Mouse (Mus musculus) left cerebral cortex, adult 18-20 months (tissue): ENCODE measurements at regions not wholly inside any gene's neighbourhood (a gene's known extent, or its start where the extent isn't known, plus 50 kb on each side); places are given as distances from the start of the nearest gene placed in this dataset.
A peak's percentile ranks its signal among the peaks of the same experiment; 100 is the strongest.

ENCODE experiments used
- DNase-seq, 2 experiments: peaks; one replicate each; pipeline ENCODE4 v3.0.0; 2021 to 2022; ENCODE audit warnings: low spot score in 2 of 2, mixed read lengths in 1 of 2

GRCm38 (mm10) chr5:119138293-119138692, 532.2 kb upstream of the Tbx3 start:
- no peak for DNase-seq

- no peak for DNase-seq
Observed at GRCm38 (mm10) chr5:119139336-119139735, 531.1 kb upstream of the Tbx3 start.

- no peak for DNase-seq
Observed at GRCm38 (mm10) chr5:119139816-119140215, 530.7 kb upstream of the Tbx3 start.

- DNase-seq = no peak
Observed at GRCm38 (mm10) chr5:119143411-119143810, 527.1 kb upstream of the Tbx3 start.

- DNase-seq = no peak
Observed at GRCm38 (mm10) chr5:119149389-119150185, 520.9 kb upstream of the Tbx3 start.

- no peak for DNase-seq
Observed at GRCm38 (mm10) chr5:119153086-119153485, 517.4 kb upstream of the Tbx3 start.

- no peak for DNase-seq
Observed at GRCm38 (mm10) chr5:119156638-119157037, 513.8 kb upstream of the Tbx3 start.

- no peak for DNase-seq
Observed at GRCm38 (mm10) chr5:119158171-119158570, 512.3 kb upstream of the Tbx3 start.

- no peak for DNase-seq
Observed at GRCm38 (mm10) chr5:119162132-119162675, 508.3 kb upstream of the Tbx3 start.

- peak; percentile 87 to 90 for DNase-seq
Observed at GRCm38 (mm10) chr5:119167718-119168117, 502.8 kb upstream of the Tbx3 start.

GRCm38 (mm10) chr5:119169274-119169673, 501.2 kb upstream of the Tbx3 start:
- DNase-seq = no peak

GRCm38 (mm10) chr5:119171626-119172025, 498.8 kb upstream of the Tbx3 start:
- DNase-seq = no peak

- no peak for DNase-seq
Observed at GRCm38 (mm10) chr5:119178805-119179204, 491.7 kb upstream of the Tbx3 start.

- DNase-seq = no peak
Observed at GRCm38 (mm10) chr5:119183545-119184047, 486.9 kb upstream of the Tbx3 start.

GRCm38 (mm10) chr5:119186611-119187010, 483.9 kb upstream of the Tbx3 start:
- DNase-seq = no peak

GRCm38 (mm10) chr5:119188476-119188875, 482.0 kb upstream of the Tbx3 start:
- no peak for DNase-seq

- no peak for DNase-seq
Observed at GRCm38 (mm10) chr5:119193699-119194681, 476.5 kb upstream of the Tbx3 start.

- no peak for DNase-seq
Observed at GRCm38 (mm10) chr5:119199906-119200305, 470.6 kb upstream of the Tbx3 start.

GRCm38 (mm10) chr5:119201251-119201650, 469.2 kb upstream of the Tbx3 start:
- no peak for DNase-seq

- no peak for DNase-seq
Observed at GRCm38 (mm10) chr5:119204736-119205135, 465.7 kb upstream of the Tbx3 start.

GRCm38 (mm10) chr5:119208077-119208476, 462.4 kb upstream of the Tbx3 start:
- no peak for DNase-seq
